Mouse (Mus musculus): Measurements from ENCODE around the gene Esrrg. TPM values are rescaled to one million over a fixed set of nuclear protein-coding genes. Genes with fewer than 3 reads are reported as not detected.

Esrrg gene
- polyA plus RNA-seq, 1 experiment = not detected

DNA sequence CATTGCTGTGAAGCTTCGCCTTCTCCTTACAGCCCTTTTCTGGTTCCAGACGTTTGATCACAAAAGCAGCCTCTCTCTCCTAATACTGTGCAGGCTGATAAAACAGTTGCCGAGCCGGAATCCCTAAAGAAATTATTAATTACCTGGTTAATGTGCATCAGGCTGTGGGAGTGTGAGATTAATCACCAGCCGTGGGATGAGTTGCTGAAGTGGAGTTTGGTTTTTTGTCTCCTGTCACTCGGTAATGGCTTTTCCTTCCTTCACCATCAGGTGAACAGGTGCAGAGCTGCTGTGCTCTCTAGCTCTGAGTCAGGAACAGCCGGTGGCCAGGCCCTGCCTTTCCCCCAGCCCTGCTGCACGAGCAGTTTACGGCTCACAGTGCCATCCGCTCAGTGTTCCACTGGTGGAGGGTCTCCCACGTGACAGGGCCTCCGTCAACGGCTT lies 212.8 kb downstream of the Esrrg start:
- TF ChIP-seq MYOD1 (IDR thresholded peaks at IDR 0.05; ENCODE audit: control insufficient read depth, insufficient read length, low read depth) (no peak), USF1 (IDR thresholded peaks at IDR 0.05; ENCODE audit: low read depth) (no peak), CTCF (IDR thresholded peaks at IDR 0.05; ENCODE audit: control insufficient read depth, insufficient read depth, insufficient read length) (no peak), MYOG (IDR thresholded peaks at IDR 0.05; ENCODE audit: control insufficient read depth, extremely low read depth, insufficient read length) (no peak), MAX (IDR thresholded peaks at IDR 0.05) (no peak), FOSL1 (IDR thresholded peaks at IDR 0.05; ENCODE audit: insufficient read depth, low read length, poor library complexity, severe bottlenecking) (no peak), CEBPB (IDR thresholded peaks at IDR 0.05; ENCODE audit: low read depth) (no peak)
- H3ac ChIP-seq (ENCODE audit: control insufficient read depth, insufficient read length, low read depth) = no peak overlapping the region

DNA sequence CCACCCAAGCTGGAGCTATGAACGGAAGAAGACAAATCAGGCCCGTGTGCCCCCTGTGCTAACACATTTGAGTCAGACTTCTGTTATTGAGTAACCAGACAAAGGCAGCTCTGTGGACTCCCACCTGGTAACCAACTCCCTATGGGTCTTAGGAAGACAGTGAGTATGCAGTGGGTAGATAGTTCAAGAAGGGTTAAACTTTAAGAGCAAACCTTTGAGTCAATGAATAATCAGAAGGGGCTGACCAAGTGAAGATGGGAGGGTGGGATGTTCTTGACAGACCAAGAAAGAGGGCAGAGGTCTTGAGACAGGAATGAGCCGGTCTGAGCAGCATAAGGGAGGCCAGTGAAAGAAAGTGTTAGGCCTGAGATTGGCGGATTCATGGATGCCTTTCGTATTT lies 214.8 kb downstream of the Esrrg start:
- TF ChIP-seq FOSL1 (IDR thresholded peaks at IDR 0.05; ENCODE audit: insufficient read depth, low read length, poor library complexity, severe bottlenecking) (no peak), USF1 (IDR thresholded peaks at IDR 0.05; ENCODE audit: low read depth) (no peak), CEBPB (IDR thresholded peaks at IDR 0.05; ENCODE audit: low read depth) (no peak), MYOG (IDR thresholded peaks at IDR 0.05; ENCODE audit: control insufficient read depth, extremely low read depth, insufficient read length) (no peak), MYOD1 (IDR thresholded peaks at IDR 0.05; ENCODE audit: control insufficient read depth, insufficient read length, low read depth) (no peak)
- Histone ChIP-seq H3K36me3 (ENCODE audit: control insufficient read depth, insufficient read depth) (no peaks in the 10 kb centered on the region), H3K4me3 (ENCODE audit: insufficient read depth, poor library complexity, severe bottlenecking) (no peak overlapping the region), H3ac (ENCODE audit: control insufficient read depth, insufficient read length, low read depth) (no peak overlapping the region), H3K79me3 (ENCODE audit: low read depth) (no peaks in the 10 kb centered on the region), H3K27me3 (ENCODE audit: control insufficient read depth, insufficient read depth, insufficient read length) (no peaks in the 10 kb centered on the region), H3K79me2 (ENCODE audit: control insufficient read depth, insufficient read depth) (no peaks in the 10 kb centered on the region)

More for the DNA sequence above, 212.8 kb downstream of the Esrrg start:
- Histone ChIP-seq H3K27me3 (ENCODE audit: control insufficient read depth, insufficient read depth, insufficient read length) (no peaks in the 10 kb centered on the region), H3K4me3 (ENCODE audit: insufficient read depth, poor library complexity, severe bottlenecking) (no peak overlapping the region), H3K79me2 (ENCODE audit: control insufficient read depth, insufficient read depth) (no peaks in the 10 kb centered on the region), H3K79me3 (ENCODE audit: low read depth) (no peaks in the 10 kb centered on the region), H3K36me3 (ENCODE audit: control insufficient read depth, insufficient read depth) (no peaks in the 10 kb centered on the region)

GRCm38 (mm10) chr1:187825421-187826097 lies 217.0 kb downstream of the Esrrg start:
- H3K27me3 ChIP-seq (ENCODE audit: control insufficient read depth, insufficient read depth, insufficient read length) = no peaks in the 10 kb centered on the region
- H3ac ChIP-seq (ENCODE audit: control insufficient read depth, insufficient read length, low read depth) = no peak overlapping the region
- no peaks in the 10 kb centered on the region for H3K36me3 ChIP-seq (ENCODE audit: control insufficient read depth, insufficient read depth)
- no peaks in the 10 kb centered on the region for H3K79me3 ChIP-seq (ENCODE audit: low read depth)
- TF ChIP-seq MYOG (IDR thresholded peaks at IDR 0.05; ENCODE audit: control insufficient read depth, extremely low read depth, insufficient read length) = no peak
- TF ChIP-seq FOSL1 (IDR thresholded peaks at IDR 0.05; ENCODE audit: insufficient read depth, low read length, poor library complexity, severe bottlenecking) = no peak
- no peak for TF ChIP-seq MYOD1 (IDR thresholded peaks at IDR 0.05; ENCODE audit: control insufficient read depth, insufficient read length, low read depth)
- TF ChIP-seq USF1 (IDR thresholded peaks at IDR 0.05; ENCODE audit: low read depth) = no peak
- H3K79me2 ChIP-seq (ENCODE audit: control insufficient read depth, insufficient read depth) = no peaks in the 10 kb centered on the region
- H3K4me3 ChIP-seq (ENCODE audit: insufficient read depth, poor library complexity, severe bottlenecking) = no peak overlapping the region

DNA sequence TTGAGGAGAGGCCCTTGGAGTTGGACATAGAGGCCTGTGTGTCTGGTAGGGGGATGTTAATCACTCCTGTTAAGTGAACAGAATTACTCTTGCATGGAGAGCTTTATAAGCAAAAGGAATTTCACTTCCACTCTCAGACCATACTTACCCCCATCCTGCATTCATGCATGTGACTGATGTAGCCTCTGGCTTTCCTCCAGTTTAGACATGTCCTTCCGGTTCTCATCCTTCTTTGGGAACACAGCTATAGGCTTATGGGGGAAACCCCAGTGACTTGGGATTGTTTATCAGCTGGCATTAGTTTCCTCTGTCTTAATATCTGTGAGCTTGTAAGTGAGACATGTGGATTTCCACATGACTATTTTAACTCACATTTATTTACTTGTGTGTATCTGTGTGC lies 217.5 kb downstream of the Esrrg start:
- no peaks in the 10 kb centered on the region for H3K79me2 ChIP-seq (ENCODE audit: control insufficient read depth, insufficient read depth)
- H3K4me3 ChIP-seq (ENCODE audit: insufficient read depth, poor library complexity, severe bottlenecking) = no peak overlapping the region
- no peaks in the 10 kb centered on the region for H3K36me3 ChIP-seq (ENCODE audit: control insufficient read depth, insufficient read depth)
- TF ChIP-seq MAX (IDR thresholded peaks at IDR 0.05) = no peak
- no peak for TF ChIP-seq MYOG (IDR thresholded peaks at IDR 0.05; ENCODE audit: control insufficient read depth, extremely low read depth, insufficient read length)
- no peak for TF ChIP-seq CTCF (IDR thresholded peaks at IDR 0.05; ENCODE audit: control insufficient read depth, insufficient read depth, insufficient read length)
- TF ChIP-seq MYOD1 (IDR thresholded peaks at IDR 0.05; ENCODE audit: control insufficient read depth, insufficient read length, low read depth) = no peak
- TF ChIP-seq FOSL1 (IDR thresholded peaks at IDR 0.05; ENCODE audit: insufficient read depth, low read length, poor library complexity, severe bottlenecking) = no peak
- TF ChIP-seq USF1 (IDR thresholded peaks at IDR 0.05; ENCODE audit: low read depth) = no peak
- TF ChIP-seq CEBPB (IDR thresholded peaks at IDR 0.05; ENCODE audit: low read depth) = no peak
- no peaks in the 10 kb centered on the region for H3K79me3 ChIP-seq (ENCODE audit: low read depth)
- no peaks in the 10 kb centered on the region for H3K27me3 ChIP-seq (ENCODE audit: control insufficient read depth, insufficient read depth, insufficient read length)
- no peak overlapping the region for H3ac ChIP-seq (ENCODE audit: control insufficient read depth, insufficient read length, low read depth)

- Histone ChIP-seq H3K79me2 (ENCODE audit: control insufficient read depth, insufficient read depth) (no peaks in the 10 kb centered on the region), H3K79me3 (ENCODE audit: low read depth) (no peaks in the 10 kb centered on the region), H3K27me3 (ENCODE audit: control insufficient read depth, insufficient read depth, insufficient read length) (no peaks in the 10 kb centered on the region), H3ac (ENCODE audit: control insufficient read depth, insufficient read length, low read depth) (no peak overlapping the region), H3K36me3 (ENCODE audit: control insufficient read depth, insufficient read depth) (no peaks in the 10 kb centered on the region), H3K4me3 (ENCODE audit: insufficient read depth, poor library complexity, severe bottlenecking) (no peak overlapping the region)
- no peak for TF ChIP-seq FOSL1 (IDR thresholded peaks at IDR 0.05; ENCODE audit: insufficient read depth, low read length, poor library complexity, severe bottlenecking)
- no peak for TF ChIP-seq CTCF (IDR thresholded peaks at IDR 0.05; ENCODE audit: control insufficient read depth, insufficient read depth, insufficient read length)
- TF ChIP-seq MYOD1 (IDR thresholded peaks at IDR 0.05; ENCODE audit: control insufficient read depth, insufficient read length, low read depth) = no peak
- TF ChIP-seq USF1 (IDR thresholded peaks at IDR 0.05; ENCODE audit: low read depth) = no peak
- TF ChIP-seq MAX (IDR thresholded peaks at IDR 0.05) = no peak
- no peak for TF ChIP-seq MYOG (IDR thresholded peaks at IDR 0.05; ENCODE audit: control insufficient read depth, extremely low read depth, insufficient read length)
- no peak for TF ChIP-seq CEBPB (IDR thresholded peaks at IDR 0.05; ENCODE audit: low read depth)
These were observed 218.3 kb downstream of the Esrrg start for GRCm38 (mm10) chr1:187826869-187827268.

DNA sequence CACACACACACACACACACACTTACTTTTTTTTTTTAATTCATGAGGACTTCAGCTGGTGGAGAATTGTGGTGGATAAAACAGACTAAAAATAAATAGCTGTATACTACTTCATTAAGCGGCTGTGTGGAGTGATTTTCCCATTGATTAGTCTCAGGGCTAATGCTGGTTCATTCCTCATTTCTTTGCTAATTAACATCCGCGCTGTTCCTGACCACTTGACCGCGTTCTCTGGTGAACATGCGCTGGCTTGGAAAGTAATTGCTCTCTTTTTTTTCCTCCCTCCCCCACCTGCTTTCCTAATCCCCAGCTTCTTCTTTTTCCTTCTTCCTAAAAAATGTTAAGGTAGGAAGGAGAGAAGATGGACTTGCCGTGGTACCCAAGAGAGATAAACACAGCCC lies 222.3 kb downstream of the Esrrg start:
- no peak overlapping the region for H3ac ChIP-seq (ENCODE audit: control insufficient read depth, insufficient read length, low read depth)
- H3K79me2 ChIP-seq (ENCODE audit: control insufficient read depth, insufficient read depth) = no peaks in the 10 kb centered on the region
- no peak overlapping the region for H3K4me3 ChIP-seq (ENCODE audit: insufficient read depth, poor library complexity, severe bottlenecking)

More for the DNA sequence above, 222.3 kb downstream of the Esrrg start:
- Histone ChIP-seq H3K79me3 (ENCODE audit: low read depth) (no peaks in the 10 kb centered on the region), H3K27me3 (ENCODE audit: control insufficient read depth, insufficient read depth, insufficient read length) (no peaks in the 10 kb centered on the region), H3K36me3 (ENCODE audit: control insufficient read depth, insufficient read depth) (no peaks in the 10 kb centered on the region)
- TF ChIP-seq MAX (IDR thresholded peaks at IDR 0.05) = no peak
- no peak for TF ChIP-seq CTCF (IDR thresholded peaks at IDR 0.05; ENCODE audit: control insufficient read depth, insufficient read depth, insufficient read length)
- TF ChIP-seq USF1 (IDR thresholded peaks at IDR 0.05; ENCODE audit: low read depth) = no peak
- no peak for TF ChIP-seq MYOD1 (IDR thresholded peaks at IDR 0.05; ENCODE audit: control insufficient read depth, insufficient read length, low read depth)
- no peak for TF ChIP-seq CEBPB (IDR thresholded peaks at IDR 0.05; ENCODE audit: low read depth)
- TF ChIP-seq FOSL1 (IDR thresholded peaks at IDR 0.05; ENCODE audit: insufficient read depth, low read length, poor library complexity, severe bottlenecking) = no peak
- no peak for TF ChIP-seq MYOG (IDR thresholded peaks at IDR 0.05; ENCODE audit: control insufficient read depth, extremely low read depth, insufficient read length)

Data from C2C12 (cell line).